Mouse (Mus musculus): ENCODE measurements around the gene Ccser1. TPM values are rescaled to one million over a fixed set of nuclear protein-coding genes. Genes with fewer than 3 reads are reported as not detected.

Ccser1 gene
- polyA plus RNA-seq, 1 experiment from 2014 or later = 10.4 TPM

GRCm38 (mm10) chr6:61567551-61567950 is 387.4 kb downstream of the Ccser1 start:
- Histone ChIP-seq H3K4me2 (replicated peaks; ENCODE audit: low read depth, low read length) (no peak overlapping the region), H3K9ac (ENCODE audit: low read depth, low read length) (no peak overlapping the region), H3K4me3 (ENCODE audit: low read depth, low read length) (no peak overlapping the region), H3K4me1 (replicated peaks; ENCODE audit: control insufficient read depth, insufficient read depth, low read length) (no peaks in the 10 kb centered on the region), H3K27ac (ENCODE audit: low read depth, low read length) (no peak overlapping the region), H3K9me3 (ENCODE audit: control insufficient read depth, low read length) (no peaks in the 10 kb centered on the region), H3K27me3 (ENCODE audit: control insufficient read depth, insufficient read depth, low read length) (no peaks in the 10 kb centered on the region), H3K36me3 (ENCODE audit: control insufficient read depth, insufficient read depth, low read length) (no peaks in the 10 kb centered on the region)
- no peak for ATAC-seq (ENCODE audit: low FRiP score)
- DNase-seq (ENCODE audit: low spot score) = no peak
- WGBS = 66% methylated on average over 2 of the region's 2 CpGs

DNA sequence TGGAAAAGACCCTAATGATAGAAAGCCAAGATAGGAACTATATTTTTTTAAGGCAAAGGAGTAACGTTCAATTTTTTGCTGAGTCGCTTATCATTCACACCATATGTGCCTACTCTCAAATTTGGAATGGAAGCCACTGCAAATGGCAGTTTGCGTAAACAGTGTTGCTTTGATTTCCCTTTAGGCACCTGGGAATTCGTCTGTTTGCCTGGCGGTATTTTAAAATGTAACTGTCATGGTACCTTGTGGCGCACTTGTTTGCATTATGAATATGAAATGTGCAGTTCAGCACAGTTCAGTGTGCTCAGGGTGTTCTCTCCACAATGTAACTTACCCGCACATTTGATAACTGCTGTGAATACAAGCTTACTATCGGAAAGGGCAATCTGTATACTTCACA is 387.8 kb downstream of the Ccser1 start:
- Histone ChIP-seq H3K4me2 (replicated peaks; ENCODE audit: low read depth, low read length) (no peak overlapping the region), H3K4me1 (replicated peaks; ENCODE audit: control insufficient read depth, insufficient read depth, low read length) (no peaks in the 10 kb centered on the region), H3K9me3 (ENCODE audit: control insufficient read depth, low read length) (no peaks in the 10 kb centered on the region), H3K36me3 (ENCODE audit: control insufficient read depth, insufficient read depth, low read length) (no peaks in the 10 kb centered on the region), H3K27me3 (ENCODE audit: control insufficient read depth, insufficient read depth, low read length) (no peaks in the 10 kb centered on the region), H3K4me3 (ENCODE audit: low read depth, low read length) (no peak overlapping the region), H3K27ac (ENCODE audit: low read depth, low read length) (no peak overlapping the region), H3K9ac (ENCODE audit: low read depth, low read length) (no peak overlapping the region)
- ATAC-seq (ENCODE audit: low FRiP score) = no peak
- no peak for DNase-seq (ENCODE audit: low spot score)
- 92% methylated on average over 8 of the region's 8 CpGs for WGBS

DNA sequence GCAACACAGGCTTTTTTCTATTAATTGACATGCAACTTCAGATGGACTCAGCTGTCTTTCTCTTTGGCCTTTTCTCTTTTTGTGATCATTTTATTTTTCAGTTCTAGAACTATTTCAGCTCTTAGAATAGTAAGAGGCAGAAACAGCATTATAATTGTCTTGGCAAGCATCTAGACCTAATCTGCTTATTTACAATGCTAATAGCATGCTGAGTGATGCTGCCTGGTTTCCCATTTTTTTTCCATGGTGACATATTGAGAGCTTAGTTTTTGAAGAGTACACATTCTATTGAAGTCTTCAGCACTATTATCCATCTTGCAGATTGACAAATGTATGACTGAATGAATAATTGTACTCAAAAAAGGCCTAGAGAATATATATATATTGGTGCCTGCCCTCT is 401.6 kb downstream of the Ccser1 start:
- no peak overlapping the region for H3K27ac ChIP-seq (ENCODE audit: low read depth, low read length)
- no peak for ATAC-seq (ENCODE audit: low FRiP score)
- no peak overlapping the region for H3K9ac ChIP-seq (ENCODE audit: low read depth, low read length)
- no peak for DNase-seq (ENCODE audit: low spot score)
- no peak overlapping the region for H3K4me2 ChIP-seq (replicated peaks; ENCODE audit: low read depth, low read length)
- H3K4me1 ChIP-seq (replicated peaks; ENCODE audit: control insufficient read depth, insufficient read depth, low read length) = no peaks in the 10 kb centered on the region
- H3K9me3 ChIP-seq (ENCODE audit: control insufficient read depth, low read length) = no peaks in the 10 kb centered on the region
- no peaks in the 10 kb centered on the region for H3K27me3 ChIP-seq (ENCODE audit: control insufficient read depth, insufficient read depth, low read length)
- H3K4me3 ChIP-seq (ENCODE audit: low read depth, low read length) = no peak overlapping the region
- no peaks in the 10 kb centered on the region for H3K36me3 ChIP-seq (ENCODE audit: control insufficient read depth, insufficient read depth, low read length)

DNA sequence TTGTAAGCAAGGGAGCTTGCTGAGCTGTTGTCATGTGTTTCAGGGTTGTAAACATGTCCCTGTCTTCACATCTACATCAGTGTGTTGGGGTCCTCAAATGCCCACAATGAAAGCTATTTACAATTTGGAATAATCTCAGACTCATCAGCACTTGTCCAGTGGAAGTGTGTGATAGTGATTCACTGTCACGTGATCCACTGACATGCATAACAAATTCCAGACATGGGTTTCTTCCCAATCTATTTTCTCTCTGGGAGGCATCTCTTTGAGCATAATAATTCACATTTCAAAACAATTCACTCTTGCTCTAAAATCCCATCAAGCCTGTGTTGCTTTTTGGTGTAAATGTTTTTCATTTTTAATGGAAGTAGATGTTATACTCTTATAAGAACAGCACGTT is 408.9 kb downstream of the Ccser1 start:
- Histone ChIP-seq H3K27ac (ENCODE audit: low read depth, low read length) (no peak overlapping the region), H3K4me3 (ENCODE audit: low read depth, low read length) (no peak overlapping the region), H3K27me3 (ENCODE audit: control insufficient read depth, insufficient read depth, low read length) (no peaks in the 10 kb centered on the region), H3K4me2 (replicated peaks; ENCODE audit: low read depth, low read length) (no peak overlapping the region), H3K9me3 (ENCODE audit: control insufficient read depth, low read length) (no peaks in the 10 kb centered on the region), H3K36me3 (ENCODE audit: control insufficient read depth, insufficient read depth, low read length) (no peaks in the 10 kb centered on the region), H3K4me1 (replicated peaks; ENCODE audit: control insufficient read depth, insufficient read depth, low read length) (no peaks in the 10 kb centered on the region), H3K9ac (ENCODE audit: low read depth, low read length) (no peak overlapping the region)
- DNase-seq (ENCODE audit: low spot score) = no peak
- WGBS = 82% methylated on average over 2 of the region's 2 CpGs
- no peak for ATAC-seq (ENCODE audit: low FRiP score)

DNA sequence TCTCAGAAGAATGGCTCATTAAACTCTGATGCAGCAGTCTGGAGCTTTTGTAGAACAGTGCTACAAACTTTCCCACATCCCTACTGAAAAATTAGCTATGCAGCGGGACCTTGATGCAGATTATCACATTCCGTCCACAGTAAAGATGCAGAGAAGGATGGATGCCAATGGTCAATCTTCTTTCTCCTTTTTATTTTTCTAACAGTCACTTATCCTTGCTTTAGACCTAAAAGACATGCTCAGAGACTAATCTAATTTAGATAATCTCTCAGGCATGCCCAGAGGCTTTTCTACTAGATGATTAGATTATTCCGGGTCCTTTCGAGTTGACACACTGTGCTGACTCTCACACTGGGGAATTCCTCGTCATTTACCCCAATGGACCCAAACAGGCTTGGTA is 421.8 kb downstream of the Ccser1 start:
- WGBS = 81% methylated on average over 5 of the region's 5 CpGs
- ATAC-seq (ENCODE audit: low FRiP score) (no peak), DNase-seq (ENCODE audit: low spot score) (no peak)
- H3K4me3 ChIP-seq (ENCODE audit: low read depth, low read length) = no peak overlapping the region
- no peaks in the 10 kb centered on the region for H3K4me1 ChIP-seq (replicated peaks; ENCODE audit: control insufficient read depth, insufficient read depth, low read length)
- H3K4me2 ChIP-seq (replicated peaks; ENCODE audit: low read depth, low read length) = no peak overlapping the region
- H3K27ac ChIP-seq (ENCODE audit: low read depth, low read length) = no peak overlapping the region
- H3K27me3 ChIP-seq (ENCODE audit: control insufficient read depth, insufficient read depth, low read length) = no peaks in the 10 kb centered on the region
- no peaks in the 10 kb centered on the region for H3K9me3 ChIP-seq (ENCODE audit: control insufficient read depth, low read length)
- no peak overlapping the region for H3K9ac ChIP-seq (ENCODE audit: low read depth, low read length)
- H3K36me3 ChIP-seq (ENCODE audit: control insufficient read depth, insufficient read depth, low read length) = no peaks in the 10 kb centered on the region

DNA sequence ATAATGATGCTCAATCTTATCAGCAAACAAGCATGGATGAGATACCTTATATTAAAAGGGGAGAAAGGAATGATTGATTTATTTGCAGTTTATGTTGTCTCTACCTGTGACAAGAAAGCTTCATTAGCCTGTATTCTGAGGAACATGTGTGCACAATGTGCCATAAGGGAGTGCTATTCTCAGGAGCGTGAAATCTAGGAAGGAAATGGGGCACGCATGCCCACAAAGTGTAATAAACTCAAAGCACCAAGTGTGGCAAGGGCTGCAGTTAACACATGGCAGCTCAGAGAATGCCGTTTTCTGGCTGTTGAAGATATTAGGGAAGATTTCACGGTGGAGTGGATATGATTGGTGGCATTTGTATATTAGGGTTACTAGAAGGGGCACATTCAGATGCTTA is 434.8 kb downstream of the Ccser1 start:
- H3K9me3 ChIP-seq (ENCODE audit: control insufficient read depth, low read length) = no peaks in the 10 kb centered on the region
- no peaks in the 10 kb centered on the region for H3K4me1 ChIP-seq (replicated peaks; ENCODE audit: control insufficient read depth, insufficient read depth, low read length)
- no peaks in the 10 kb centered on the region for H3K36me3 ChIP-seq (ENCODE audit: control insufficient read depth, insufficient read depth, low read length)
- DNase-seq (ENCODE audit: low spot score) = no peak
- ATAC-seq (ENCODE audit: low FRiP score) = no peak
- no peaks in the 10 kb centered on the region for H3K27me3 ChIP-seq (ENCODE audit: control insufficient read depth, insufficient read depth, low read length)
- no peak overlapping the region for H3K4me2 ChIP-seq (replicated peaks; ENCODE audit: low read depth, low read length)
- no peak overlapping the region for H3K9ac ChIP-seq (ENCODE audit: low read depth, low read length)
- WGBS = 78% methylated on average over 4 of the region's 4 CpGs
- no peak overlapping the region for H3K4me3 ChIP-seq (ENCODE audit: low read depth, low read length)
- no peak overlapping the region for H3K27ac ChIP-seq (ENCODE audit: low read depth, low read length)

DNA sequence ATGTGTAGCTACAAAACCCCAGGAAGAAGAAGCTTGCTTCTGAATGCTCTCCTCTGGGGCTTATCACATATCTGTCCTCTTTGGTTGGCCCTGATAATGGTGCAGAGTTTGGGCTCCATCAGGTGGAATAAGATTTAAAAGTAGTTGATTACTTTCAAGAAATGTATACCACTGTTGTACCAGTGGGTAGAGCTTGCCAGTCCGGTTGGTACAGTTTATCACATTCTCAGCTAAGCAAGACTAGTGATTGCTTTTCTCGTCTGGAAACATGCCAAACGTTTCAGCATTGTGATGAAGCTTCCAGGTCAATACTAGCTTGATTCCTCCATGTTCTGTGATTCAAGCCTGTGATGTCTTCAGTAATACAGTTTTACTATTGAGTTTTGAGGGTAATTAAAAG is 441.6 kb downstream of the Ccser1 start:
- no peak overlapping the region for H3K4me2 ChIP-seq (replicated peaks; ENCODE audit: low read depth, low read length)
- no peaks in the 10 kb centered on the region for H3K27me3 ChIP-seq (ENCODE audit: control insufficient read depth, insufficient read depth, low read length)
- no peak for DNase-seq (ENCODE audit: low spot score)
- no peaks in the 10 kb centered on the region for H3K9me3 ChIP-seq (ENCODE audit: control insufficient read depth, low read length)
- no peaks in the 10 kb centered on the region for H3K36me3 ChIP-seq (ENCODE audit: control insufficient read depth, insufficient read depth, low read length)
- ATAC-seq (ENCODE audit: low FRiP score) = no peak
- no peak overlapping the region for H3K9ac ChIP-seq (ENCODE audit: low read depth, low read length)
- WGBS = 82% methylated on average over 3 of the region's 3 CpGs
- no peaks in the 10 kb centered on the region for H3K4me1 ChIP-seq (replicated peaks; ENCODE audit: control insufficient read depth, insufficient read depth, low read length)
- no peak overlapping the region for H3K27ac ChIP-seq (ENCODE audit: low read depth, low read length)
- H3K4me3 ChIP-seq (ENCODE audit: low read depth, low read length) = no peak overlapping the region

GRCm38 (mm10) chr6:61661414-61661813 is 481.3 kb downstream of the Ccser1 start:
- Histone ChIP-seq H3K4me1 (replicated peaks; ENCODE audit: control insufficient read depth, insufficient read depth, low read length) (no peaks in the 10 kb centered on the region), H3K36me3 (ENCODE audit: control insufficient read depth, insufficient read depth, low read length) (no peaks in the 10 kb centered on the region), H3K9me3 (ENCODE audit: control insufficient read depth, low read length) (no peaks in the 10 kb centered on the region), H3K27me3 (ENCODE audit: control insufficient read depth, insufficient read depth, low read length) (no peaks in the 10 kb centered on the region), H3K4me2 (replicated peaks; ENCODE audit: low read depth, low read length) (no peak overlapping the region), H3K27ac (ENCODE audit: low read depth, low read length) (no peak overlapping the region), H3K4me3 (ENCODE audit: low read depth, low read length) (no peak overlapping the region), H3K9ac (ENCODE audit: low read depth, low read length) (no peak overlapping the region)
- DNase-seq (ENCODE audit: low spot score) (no peak), ATAC-seq (ENCODE audit: low FRiP score) (no peak)

- Histone ChIP-seq H3K36me3 (ENCODE audit: control insufficient read depth, insufficient read depth, low read length) (no peaks in the 10 kb centered on the region), H3K4me1 (replicated peaks; ENCODE audit: control insufficient read depth, insufficient read depth, low read length) (no peaks in the 10 kb centered on the region), H3K9me3 (ENCODE audit: control insufficient read depth, low read length) (no peaks in the 10 kb centered on the region), H3K4me2 (replicated peaks; ENCODE audit: low read depth, low read length) (no peak overlapping the region), H3K27me3 (ENCODE audit: control insufficient read depth, insufficient read depth, low read length) (no peaks in the 10 kb centered on the region), H3K9ac (ENCODE audit: low read depth, low read length) (no peak overlapping the region), H3K4me3 (ENCODE audit: low read depth, low read length) (no peak overlapping the region), H3K27ac (ENCODE audit: low read depth, low read length) (no peak overlapping the region)
- 95% methylated on average over 1 of the region's 1 CpGs for WGBS
- DNase-seq (ENCODE audit: low spot score) = no peak
- no peak for ATAC-seq (ENCODE audit: low FRiP score)
These were observed 484.4 kb downstream of the Ccser1 start for GRCm38 (mm10) chr6:61664572-61664971.

Measured in hindbrain, embryonic 11.5 days (tissue).